Mouse (Mus musculus): ENCODE results near the gene Tut4. TPM values are rescaled to one million over a fixed set of nuclear protein-coding genes. Genes with fewer than 3 reads are reported as not detected.

Tut4 gene
- 272 to 297 TPM (median 281 TPM) in 4 replicates for total RNA-seq (2023; ENCODE audit: inconsistent age)

GRCm38 (mm10) chr4:108459231-108460155 lies at the start of gene Tut4:
Gene Tut4, plus strand, starts transcription at chr4:108459426.

GRCm38 (mm10) chr4:108578840-108579742 lies 119.9 kb downstream of the Tut4 start, which contains the start of the genes Prpf38a and Orc1:
Gene Prpf38a, minus strand, starts transcription at chr4:108579336.
Gene Orc1, plus strand, starts transcription at chr4:108579423.

Other genes with a start within 250 kb of the Tut4 start
- not detected in 4 replicates for gene Zyg11a, start 241.4 kb upstream of the Tut4 start, total RNA-seq (2023; ENCODE audit: inconsistent age)
- gene Zyg11b, start 158.3 kb upstream of the Tut4 start, total RNA-seq (2023; ENCODE audit: inconsistent age): 34.7 to 39.2 TPM (median 38.5 TPM) in 4 replicates
- gene Coa7, start 131.3 kb upstream of the Tut4 start, total RNA-seq (2023; ENCODE audit: inconsistent age): 23.1 to 28.9 TPM (median 26.3 TPM) in 4 replicates
- gene Shisal2a, start 76.1 kb upstream of the Tut4 start, total RNA-seq (2023; ENCODE audit: inconsistent age): not detected in 4 replicates
- 0.54 to 1.2 TPM (median 1.1 TPM) in 4 replicates for gene Gpx7, start 52.5 kb upstream of the Tut4 start, total RNA-seq (2023; ENCODE audit: inconsistent age)
- gene Prpf38a, start 119.9 kb downstream of the Tut4 start, total RNA-seq (2023; ENCODE audit: inconsistent age): 53.4 to 61.7 TPM (median 56.7 TPM) in 4 replicates
- gene Orc1, start 120.0 kb downstream of the Tut4 start, total RNA-seq (2023; ENCODE audit: inconsistent age): 2.6 to 4.8 TPM (median 3.2 TPM) in 4 replicates
- 107 to 126 TPM (median 117 TPM) in 4 replicates for gene Cc2d1b, start 160.5 kb downstream of the Tut4 start, total RNA-seq (2023; ENCODE audit: inconsistent age)